Mouse (Mus musculus) MEL (cell line): ENCODE measurements around the gene Anp32e. TPM values are rescaled to one million over a fixed set of nuclear protein-coding genes. Genes with fewer than 3 reads are reported as not detected.

ENCODE experiments used
- CHD1 ChIP-seq: IDR thresholded peaks from 2 replicates; pipeline ENCODE4 v1.6.1; 2012; ENCODE audit warnings: low read depth, mild to moderate bottlenecking, inconsistent platforms, low read length, improper control_type of control experiment
- CHD2 ChIP-seq: IDR thresholded peaks from 2 replicates; pipeline ENCODE4 v1.6.1; 2011; ENCODE audit warnings: low read length, improper control_type of control experiment
- CTCF ChIP-seq, 3 experiments: IDR thresholded peaks in 2 of 3; conservative IDR thresholded peaks in 1 of 3; 2 replicates each; pipeline ENCODE4 v1.5.1; 2011 to 2012; ENCODE audit warnings: low read length in 3 of 3, low read depth in 2 of 3, mild to moderate bottlenecking in 2 of 3, improper control_type of control experiment in 1 of 3, inconsistent platforms in 1 of 3, mixed read lengths in 1 of 3, moderate library complexity in 1 of 3; ENCODE audit not compliant: control insufficient read depth in 1 of 3, insufficient read depth in 1 of 3, poor library complexity in 1 of 3, severe bottlenecking in 1 of 3
- E2F4 ChIP-seq: IDR thresholded peaks from 2 replicates; pipeline ENCODE4 v1.6.1; 2011; ENCODE audit warnings: low read depth, low read length, improper control_type of control experiment, borderline replicate concordance
- EP300 ChIP-seq, 2 experiments: IDR thresholded peaks; 2 replicates each; pipeline ENCODE4 v1.6.1; 2011; ENCODE audit warnings: improper control_type of control experiment in 2 of 2, low read length in 2 of 2, low read depth in 1 of 2, mild to moderate bottlenecking in 1 of 2
- ETS1 ChIP-seq: IDR thresholded peaks from 2 replicates; pipeline ENCODE4 v1.6.1; 2012; ENCODE audit warnings: low read depth, mild to moderate bottlenecking, inconsistent platforms, low read length, improper control_type of control experiment, moderate library complexity
- GABPA ChIP-seq: IDR thresholded peaks from 2 replicates; pipeline ENCODE4 v1.6.1; 2012; ENCODE audit warnings: low read depth, mild to moderate bottlenecking, inconsistent platforms, low read length, improper control_type of control experiment, moderate library complexity
- GATA1 ChIP-seq: IDR thresholded peaks from 2 replicates; pipeline ENCODE4 v1.6.1; 2011; ENCODE audit warnings: low read depth, low read length, improper control_type of control experiment
- HCFC1 ChIP-seq: IDR thresholded peaks from 2 replicates; pipeline ENCODE4 v1.6.1; 2012; ENCODE audit warnings: low read depth, mild to moderate bottlenecking, inconsistent platforms, low read length, improper control_type of control experiment, moderate library complexity
- JUND ChIP-seq: IDR thresholded peaks from 2 replicates; pipeline ENCODE4 v1.6.1; 2011; ENCODE audit warnings: low read depth, mild to moderate bottlenecking, improper control_type of control experiment, low read length
- KAT2A ChIP-seq: conservative IDR thresholded peaks from 2 replicates; pipeline ENCODE4 v1.6.1; 2012; ENCODE audit warnings: low read depth, low read length, improper control_type of control experiment, inconsistent platforms
- MAZ ChIP-seq: IDR thresholded peaks from 2 replicates; pipeline ENCODE4 v1.6.1; 2012; ENCODE audit warnings: low read depth, mild to moderate bottlenecking, inconsistent platforms, low read length, improper control_type of control experiment
- MEF2A ChIP-seq: IDR thresholded peaks from 2 replicates; pipeline ENCODE4 v1.6.1; 2014; ENCODE audit warnings: low read depth, mild to moderate bottlenecking, inconsistent platforms, low read length, improper control_type of control experiment; ENCODE audit not compliant: poor library complexity, insufficient replicate concordance, severe bottlenecking; ENCODE audit errors: extremely low read depth
- MXI1 ChIP-seq: IDR thresholded peaks from 2 replicates; pipeline ENCODE4 v1.6.1; 2011; ENCODE audit warnings: mild to moderate bottlenecking, low read depth, low read length, improper control_type of control experiment
- MYB ChIP-seq: IDR thresholded peaks from 2 replicates; pipeline ENCODE4 v1.6.1; 2011; ENCODE audit warnings: mild to moderate bottlenecking, low read depth, low read length, improper control_type of control experiment
- NELFE ChIP-seq: IDR thresholded peaks from 2 replicates; pipeline ENCODE4 v1.6.1; 2011; ENCODE audit warnings: low read depth, low read length, improper control_type of control experiment
- POLR2A ChIP-seq, 2 experiments: IDR thresholded peaks; 2 replicates each; pipeline ENCODE4 v1.6.1; 2011 to 2012; ENCODE audit warnings: low read length in 2 of 2, mild to moderate bottlenecking in 2 of 2, control low read depth in 1 of 2, improper control_type of control experiment in 1 of 2, low read depth in 1 of 2, moderate library complexity in 1 of 2; ENCODE audit not compliant: control insufficient read depth in 1 of 2, insufficient read depth in 1 of 2, poor library complexity in 1 of 2
- POLR2AphosphoS2 ChIP-seq: IDR thresholded peaks from 2 replicates; pipeline ENCODE4 v1.6.1; 2011; ENCODE audit warnings: low read length, improper control_type of control experiment
- RAD21 ChIP-seq: IDR thresholded peaks from 2 replicates; pipeline ENCODE4 v1.6.1; 2011; ENCODE audit warnings: mild to moderate bottlenecking, low read depth, low read length, improper control_type of control experiment
- TAL1 ChIP-seq: IDR thresholded peaks from 2 replicates; pipeline ENCODE4 v1.6.1; 2012; ENCODE audit warnings: mild to moderate bottlenecking, inconsistent platforms, low read length, moderate library complexity, mixed read lengths
- TBP ChIP-seq: IDR thresholded peaks from 2 replicates; pipeline ENCODE4 v1.8.0; 2011; ENCODE audit warnings: low read depth, low read length, improper control_type of control experiment
- UBTF ChIP-seq: IDR thresholded peaks from 2 replicates; pipeline ENCODE4 v1.6.1; 2012; ENCODE audit warnings: low read depth, mild to moderate bottlenecking, inconsistent platforms, low read length, improper control_type of control experiment, moderate library complexity, borderline replicate concordance; ENCODE audit not compliant: insufficient read depth
- USF1 ChIP-seq: IDR thresholded peaks from 2 replicates; pipeline ENCODE4 v1.6.1; 2014; ENCODE audit warnings: low read depth, mild to moderate bottlenecking, inconsistent platforms, low read length, improper control_type of control experiment, moderate library complexity
- ZC3H11A ChIP-seq: IDR thresholded peaks from 2 replicates; pipeline ENCODE4 v1.6.1; 2012; ENCODE audit warnings: low read depth, mild to moderate bottlenecking, inconsistent platforms, low read length, improper control_type of control experiment
- ZNF384 ChIP-seq: IDR thresholded peaks from 2 replicates; pipeline ENCODE4 v1.6.1; 2012; ENCODE audit warnings: low read depth, mild to moderate bottlenecking, inconsistent platforms, low read length, improper control_type of control experiment
- polyA plus RNA-seq, 2 experiments: library from polyadenylated mRNA; stranded (reverse) in 1 of 2; unstranded in 1 of 2; fragments of >175 nt in 1 of 2; fragments of >200 nt in 1 of 2; gene quantifications; 2 replicates each; pipeline versions ENCODE4 v1.2.1 to v1.2.4; 2012; ENCODE audit warnings: low replicate concordance in 2 of 2, low read depth in 1 of 2; ENCODE audit not compliant: insufficient read length in 2 of 2, insufficient read depth in 1 of 2, missing spikeins in 1 of 2
- total RNA-seq: library from RNA; depleted of rRNA; stranded (reverse); fragments of 300-350 nt; gene quantifications from 2 replicates; pipeline ENCODE4 v1.2.3, GENCODE M21; 2012

Gene Anp32e
- total and polyA plus RNA-seq, 3 experiments = 159 to 748 (median 412) TPM

DNA sequence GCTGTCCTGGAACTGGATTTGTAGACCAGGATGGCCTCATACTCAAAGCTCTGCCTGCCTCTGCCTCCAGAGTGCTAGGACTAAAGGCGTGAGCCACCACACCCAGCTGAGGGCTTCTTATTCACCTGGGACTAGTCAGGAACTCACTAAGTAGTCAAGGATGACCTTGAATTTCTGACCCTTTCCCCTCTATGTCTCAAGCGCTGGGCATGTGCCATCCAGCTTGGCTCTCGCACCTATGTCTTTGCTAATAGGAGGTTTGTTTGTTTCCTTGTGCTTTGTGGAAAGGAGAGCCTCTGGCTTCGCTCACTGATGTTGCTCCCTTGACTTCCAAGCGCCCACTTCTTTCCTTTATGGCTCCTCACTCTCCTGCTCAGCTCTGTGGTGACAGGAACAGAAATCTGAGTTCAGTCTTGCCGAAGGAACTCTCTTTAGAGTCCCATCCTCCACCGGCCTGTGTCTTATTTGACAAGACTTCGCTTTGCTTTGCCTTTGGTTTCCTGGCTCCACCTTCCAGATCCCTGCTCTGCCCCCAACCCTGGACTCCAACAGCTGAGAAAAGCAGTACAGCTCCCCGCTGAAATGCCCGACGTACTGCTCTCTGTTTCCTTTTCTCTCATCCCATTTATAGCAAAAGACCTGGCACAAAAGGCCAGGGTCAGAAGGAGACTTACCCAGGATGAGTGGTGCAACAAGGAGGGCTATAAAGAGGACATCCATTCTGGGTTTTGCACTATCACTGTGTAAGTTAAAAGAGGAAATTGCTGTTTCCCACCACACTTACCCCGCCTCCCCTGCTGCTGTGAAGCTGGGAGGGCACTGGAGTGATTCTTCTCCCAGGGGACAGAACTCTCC is 37.6 kb upstream of the Anp32e start, which contains the start of gene BC028528 (continued):
- no peak; a peak in 1 of 4 replicates for TF ChIP-seq EP300 (IDR thresholded peaks at IDR 0.05; ENCODE audit: low read depth in 1 of 2, low read length in 2 of 2)
- no peak for TF ChIP-seq ZC3H11A
- no peak for TF ChIP-seq MYB
- peak; percentile 79; the same call in 1 of the 2 replicates for TF ChIP-seq TBP
- no peak for TF ChIP-seq MEF2A
- TF ChIP-seq MXI1 = peak; percentile 37
- no peak for TF ChIP-seq CHD1
- TF ChIP-seq KAT2A = no peak
- TF ChIP-seq HCFC1 = peak; percentile 53; the same call in 1 of the 2 replicates
- TF ChIP-seq UBTF = 0 out of 2 replicates have a peak, but pooled peaks have one; percentile 54
- TF ChIP-seq POLR2A (IDR thresholded peaks at IDR 0.05; ENCODE audit: control insufficient read depth in 1 of 2, insufficient read depth in 1 of 2, low read depth in 1 of 2, low read length in 2 of 2, poor library complexity in 1 of 2) = peak in 1 of 2 experiments; percentile 69; a peak in 2 of 4 replicates
- TF ChIP-seq NELFE = peak; percentile 59; the same call in 1 of the 2 replicates
- TF ChIP-seq CHD2 = no peak
- TF ChIP-seq E2F4 = no peak; the same call in 1 of the 2 replicates
- TF ChIP-seq ZNF384 = no peak
- 0 out of 2 replicates have a peak, but pooled peaks have one; percentile 51 for TF ChIP-seq ETS1
- TF ChIP-seq TAL1 = no peak
- peak; percentile 68; the same call in 1 of the 2 replicates for TF ChIP-seq MAZ
- no peak for TF ChIP-seq RAD21
- no peak for TF ChIP-seq USF1
- TF ChIP-seq POLR2AphosphoS2 = no peak
- 0 out of 2 replicates have a peak, but pooled peaks have one; percentile 21 for TF ChIP-seq JUND
- TF ChIP-seq GATA1 = no peak
- no peak for TF ChIP-seq GABPA
- no peak for TF ChIP-seq CTCF (IDR thresholded peaks at IDR 0.05 in 2 of 3, conservative IDR thresholded peaks at IDR 0.05 in 1 of 3; ENCODE audit: control insufficient read depth in 1 of 3, insufficient read depth in 1 of 3, low read depth in 2 of 3, low read length in 3 of 3, poor library complexity in 1 of 3, severe bottlenecking in 1 of 3)
